Mouse (Mus musculus) stomach, postnatal 0 days (tissue): ENCODE measurements around the gene Zbtb45. TPM values are rescaled to one million over a fixed set of nuclear protein-coding genes. Genes with fewer than 3 reads are reported as not detected.

Experiments used
- ATAC-seq: fragments of 200-750 bp; cut with Nextera tagmentation; 2 replicates; pipeline ENCODE4 v1.8.0; 2017; ENCODE audit not compliant: low FRiP score, low TSS enrichment
- DNase-seq: peaks from one replicate; pipeline ENCODE4 v3.0.0-alpha.2; 2016; ENCODE audit warnings: low spot score
- H3K27ac ChIP-seq: fragments of 300-500 bp; sonication (generic); replicated peaks from 2 replicates; pipeline ENCODE4 v1.5.1; 2014; ENCODE audit warnings: mild to moderate bottlenecking, control low read depth
- H3K27me3 ChIP-seq: fragments of 300-500 bp; sonication (generic); 2 replicates; pipeline ENCODE4 v1.6.1; 2014; ENCODE audit warnings: low read length; ENCODE audit not compliant: control insufficient read depth, insufficient read depth
- H3K36me3 ChIP-seq: fragments of 300-500 bp; sonication (generic); 2 replicates; pipeline ENCODE4 v1.6.1; 2014; ENCODE audit warnings: low read length, mixed read lengths; ENCODE audit not compliant: control insufficient read depth, insufficient read depth
- H3K4me1 ChIP-seq: fragments of 300-500 bp; sonication (generic); replicated peaks from 2 replicates; pipeline ENCODE4 v1.6.1; 2014; ENCODE audit warnings: antibody characterized with exemption; ENCODE audit not compliant: control insufficient read depth, insufficient read depth
- H3K4me2 ChIP-seq: fragments of 300-500 bp; sonication (generic); replicated peaks from 2 replicates; pipeline ENCODE4 v1.6.1; 2014; ENCODE audit warnings: low read depth, mild to moderate bottlenecking, control low read depth, moderate library complexity
- H3K4me3 ChIP-seq: fragments of 300-500 bp; sonication (generic); 2 replicates; pipeline ENCODE4 v1.5.1; 2014; ENCODE audit warnings: low read depth, low read length, control low read depth
- H3K9ac ChIP-seq: fragments of 300-500 bp; sonication (generic); 2 replicates; pipeline ENCODE4 v1.6.1; 2014; ENCODE audit warnings: mild to moderate bottlenecking, low read length, control low read depth, mixed read lengths
- H3K9me3 ChIP-seq: fragments of 300-500 bp; sonication (generic); 2 replicates; pipeline ENCODE4 v1.6.1; 2016; ENCODE audit warnings: low read length; ENCODE audit not compliant: control insufficient read depth
- CTCF ChIP-seq: IDR thresholded peaks from 2 replicates; pipeline ENCODE4 v1.5.1; 2016; ENCODE audit warnings: antibody characterized with exemption, low read depth, mild to moderate bottlenecking, moderate library complexity
- EP300 ChIP-seq: optimal IDR thresholded peaks from 2 replicates; pipeline ENCODE3; 2016; ENCODE audit warnings: antibody characterized with exemption
- WGBS: fragments of 180-500 bp; shearing (Covaris S2); extraction: QIAGEN DNeasy Blood & Tissue Kit; methylation state at CpG from one replicate; pipeline ENCODE4 v1.1.7; 2014; 5-methylcytosine and 5-hydroxymethylcytosine counted together
- polyA plus RNA-seq: library from polyadenylated mRNA; unstranded; fragments of >200 nt; fragmentation: Nextera tagmentation; extraction: Ambion mirVana; gene quantifications from 2 replicates; pipeline ENCODE4 v1.2.1, GENCODE M21; 2015

The Zbtb45 gene
- polyA plus RNA-seq, 1 experiment from 2014 or later, result 9.5 TPM

GRCm38 (mm10) chr7:12959718-12960117 lies 50.1 kb downstream of the Zbtb45 start:
- Histone ChIP-seq H3K36me3 (no peaks in the 10 kb centered on the region), H3K27me3 (no peaks in the 10 kb centered on the region), H3K27ac (no peak overlapping the region), H3K9me3 (no peaks in the 10 kb centered on the region), H3K4me2 (no peak overlapping the region), H3K9ac (no peak overlapping the region), H3K4me1 (no peaks in the 10 kb centered on the region), H3K4me3 (no peak overlapping the region)
- TF ChIP-seq CTCF (no peak), EP300 (no peak)
- no peak for DNase-seq
- WGBS, result 27% methylated on average over 4 of the region's 4 CpGs
- no peak for ATAC-seq

GRCm38 (mm10) chr7:12958948-12959347 lies 50.9 kb downstream of the Zbtb45 start:
- no peak for ATAC-seq
- H3K4me2 ChIP-seq, result no peak overlapping the region

GRCm38 (mm10) chr7:12957511-12957910 lies 52.3 kb downstream of the Zbtb45 start:
- no peaks in the 10 kb centered on the region for H3K4me1 ChIP-seq
- H3K27ac ChIP-seq, result no peak overlapping the region
- no peak overlapping the region for H3K4me2 ChIP-seq
- TF ChIP-seq EP300, result no peak
- no peak for TF ChIP-seq CTCF
- ATAC-seq (no peak), DNase-seq (no peak)
- H3K4me3 ChIP-seq, result no peak overlapping the region
- H3K9me3 ChIP-seq, result no peaks in the 10 kb centered on the region
- WGBS, result 69% methylated on average over 5 of the region's 5 CpGs
- H3K27me3 ChIP-seq, result no peaks in the 10 kb centered on the region
- H3K9ac ChIP-seq, result no peak overlapping the region
- H3K36me3 ChIP-seq, result no peaks in the 10 kb centered on the region

More at GRCm38 (mm10) chr7:12958948-12959347, 50.9 kb downstream of the Zbtb45 start:
- TF ChIP-seq CTCF (no peak), EP300 (no peak)
- no peak for DNase-seq
- Histone ChIP-seq H3K9me3 (no peaks in the 10 kb centered on the region), H3K27me3 (no peaks in the 10 kb centered on the region), H3K4me1 (no peaks in the 10 kb centered on the region), H3K4me3 (no peak overlapping the region), H3K27ac (no peak overlapping the region), H3K9ac (no peak overlapping the region), H3K36me3 (no peaks in the 10 kb centered on the region)
- WGBS, result 71% methylated on average over 4 of the region's 4 CpGs

GRCm38 (mm10) chr7:12954896-12955295 lies 54.9 kb downstream of the Zbtb45 start:
- WGBS, result 39% methylated on average over 3 of the region's 3 CpGs
- ATAC-seq, result no peak
- H3K4me1 ChIP-seq, result peaks cover under 1% of the 10 kb centered on the region; the same call in 1 of the 2 replicates
- H3K9ac ChIP-seq, result no peak overlapping the region
- no peaks in the 10 kb centered on the region for H3K9me3 ChIP-seq
- H3K36me3 ChIP-seq, result no peaks in the 10 kb centered on the region
- TF ChIP-seq EP300, result no peak
- TF ChIP-seq CTCF, result peak; percentile 47
- no peak for DNase-seq
- H3K4me2 ChIP-seq, result no peak overlapping the region
- no peak overlapping the region for H3K4me3 ChIP-seq
- H3K27ac ChIP-seq, result no peak overlapping the region
- H3K27me3 ChIP-seq, result no peaks in the 10 kb centered on the region

Other genes starting within 250 kb of the Zbtb45 start
- 1.3 and 1.7 TPM in 2 replicates for gene Zscan18, start 206.4 kb downstream of the Zbtb45 start, polyA plus RNA-seq
- gene Zfp329, start 191.2 kb downstream of the Zbtb45 start, polyA plus RNA-seq, result 5.9 and 6.4 TPM in 2 replicates
- gene Zfp110, start 175.3 kb downstream of the Zbtb45 start, polyA plus RNA-seq, result 15.9 and 16.9 TPM in 2 replicates
- gene Zfp128, start 128.9 kb downstream of the Zbtb45 start, polyA plus RNA-seq, result 1.5 and 1.6 TPM in 2 replicates
- 5.1 and 5.8 TPM in 2 replicates for gene Zscan22, start 112.2 kb downstream of the Zbtb45 start, polyA plus RNA-seq
- gene Rps5, start 87.7 kb downstream of the Zbtb45 start, polyA plus RNA-seq, result 784 and 821 TPM in 2 replicates
- gene Rnf225, start 82.6 kb downstream of the Zbtb45 start, polyA plus RNA-seq, result 30.7 and 33.6 TPM in 2 replicates
- gene Zfp324, start 44.2 kb downstream of the Zbtb45 start, polyA plus RNA-seq, result 4.4 and 4.6 TPM in 2 replicates
- gene Zfp446, start 32.2 kb downstream of the Zbtb45 start, polyA plus RNA-seq, result 2.1 and 2.5 TPM in 2 replicates
- 0.13 and 0.25 TPM in 2 replicates for gene Slc27a5, start 11.8 kb downstream of the Zbtb45 start, polyA plus RNA-seq
- 93.7 and 105 TPM in 2 replicates for gene Trim28, start 10.9 kb downstream of the Zbtb45 start, polyA plus RNA-seq
- 271 and 287 TPM in 2 replicates for gene Chmp2a, start 24.8 kb upstream of the Zbtb45 start, polyA plus RNA-seq
- gene Ube2m, start 28.2 kb upstream of the Zbtb45 start, polyA plus RNA-seq, result 90.9 and 93.4 TPM in 2 replicates
- gene Mzf1, start 44.7 kb upstream of the Zbtb45 start, polyA plus RNA-seq, result 0.93 and 1.3 TPM in 2 replicates
- gene Vmn1r85, start 85.1 kb upstream of the Zbtb45 start, polyA plus RNA-seq, result 0.01 TPM in 1 of 2 replicates, not detected in the other
- gene Vmn1r86, start 109.9 kb upstream of the Zbtb45 start, polyA plus RNA-seq, result not detected in 2 replicates
- gene Vmn1r87, start 130.1 kb upstream of the Zbtb45 start, polyA plus RNA-seq, result 0.04 TPM in 1 of 2 replicates, not detected in the other
- 0.02 TPM in 1 of 2 replicates, not detected in the other for gene Vmn1r88, start 149.5 kb upstream of the Zbtb45 start, polyA plus RNA-seq
- gene Vmn1r89, start 203.0 kb upstream of the Zbtb45 start, polyA plus RNA-seq, result not detected in 2 replicates